In the genomic region with DNA sequence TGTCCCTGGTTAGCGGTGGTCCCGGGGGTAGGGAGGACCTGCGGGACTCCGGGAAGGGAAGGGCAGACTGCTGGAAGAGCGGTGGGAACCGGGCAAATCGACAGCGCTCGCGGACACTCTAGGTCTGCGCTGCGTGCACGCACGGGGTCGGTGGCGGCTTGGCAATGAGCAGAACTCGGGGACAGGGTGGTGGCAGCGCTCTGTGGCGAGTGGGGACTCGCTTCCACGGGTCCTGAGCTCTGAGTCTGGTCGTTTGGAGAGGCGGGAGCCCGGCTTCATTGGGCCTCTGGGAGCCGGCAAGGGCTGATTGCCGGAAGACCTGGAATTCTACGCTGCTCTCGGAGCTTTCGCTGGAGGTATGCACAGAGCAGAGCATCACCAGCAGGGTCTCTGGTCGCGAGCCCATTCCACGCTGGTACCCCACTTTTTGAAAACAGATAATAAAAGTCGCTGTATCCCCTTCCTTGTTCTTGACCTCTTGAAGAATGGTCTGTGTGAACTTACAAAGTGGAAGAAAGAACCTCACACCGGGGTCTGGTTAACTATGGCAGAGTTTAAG, we compare ENCODE assay signal across 9 mouse cellular contexts. TPM values are rescaled to one million over a fixed set of nuclear protein-coding genes. Genes with fewer than 3 reads are reported as not detected.
DNase-seq lines count a peak whose midpoint lies in the region; ATAC-seq lines count a peak whose summit lies in the region.
"Had no signal": no experiment of that assay in that cellular context is flagged by ENCODE, and none has a peak within 500 bp of the region (broad histone marks: within the 10 kb centered on the region; RNA-seq: fewer than 3 reads in every experiment).

No protein-coding gene starts in this region.

- peak overlapping the region; percentile 38 for H3K4me2 ChIP-seq in liver, embryonic 12.5 days

- ATAC-seq in liver, embryonic 12.5 days = no peak
- no peak for ATAC-seq in megakaryocyte-erythroid progenitor cell, adult 5-6 weeks (replicated peaks; ENCODE audit: low FRiP score, low TSS enrichment, poor library complexity, severe bottlenecking)

- H3K27me3 ChIP-seq in liver, embryonic 12.5 days (replicated peaks) = peaks cover 99% of the 10 kb centered on the region

- peak; percentile 13 for DNase-seq in adrenal gland, postnatal 14 days
- DNase-seq in adrenal gland, adult 8-10 months = no peak
- DNase-seq in thymus, postnatal 4 days = peak; percentile 41
- DNase-seq in thymus, postnatal 36 days = no peak
- DNase-seq in frontal cortex, postnatal 36 days (ENCODE audit: low spot score in 2 of 2) = no peak
- no peak for DNase-seq in layer of hippocampus, postnatal 10 days (ENCODE audit: low spot score in 2 of 2)

- no peak overlapping the region for H3K27ac ChIP-seq in liver, embryonic 12.5 days

- no peak overlapping the region for H3K9ac ChIP-seq in liver, embryonic 12.5 days

- H3K9me3 ChIP-seq in liver, embryonic 12.5 days (replicated peaks) = no peaks in the 10 kb centered on the region

- peak overlapping the region; percentile 12 for H3K4me3 ChIP-seq in liver, embryonic 12.5 days

- no peaks in the 10 kb centered on the region for H3K36me3 ChIP-seq in liver, embryonic 12.5 days

- H3K4me1 ChIP-seq in liver, embryonic 12.5 days = peaks cover 16% of the 10 kb centered on the region; the same call in 1 of the 2 replicates

- WGBS in liver, embryonic 12.5 days (ENCODE audit: insufficient replicate concordance) = 2% methylated on average over 34 of the region's 34 CpGs

RNA-seq across cellular contexts. Expression of a gene that starts 6.3 kb away (rescaled TPM):
- not detected in 2 replicates for total RNA-seq in adrenal gland, postnatal 14 days (2021)
- not detected for total RNA-seq in adrenal gland, adult 8-10 months (2022)
- 7.2 and 7.8 TPM in 2 replicates for polyA plus RNA-seq in liver, embryonic 12.5 days (2016; fragmentation: Nextera tagmentation; extraction: Ambion mirVana)
- not detected in 2 replicates for total RNA-seq in megakaryocyte-erythroid progenitor cell, adult 5-6 weeks (2014; fragmentation: Nextera tagmentation)
- total RNA-seq in megakaryocyte-erythroid progenitor cell, adult 5-6 weeks (2017) = not detected in 2 replicates
- total RNA-seq in layer of hippocampus, postnatal 10 days (2021) = not detected
- total RNA-seq: liver, adult 2 months had no signal
- polyA plus RNA-seq: liver, adult 2 months had no signal

RNA-seq across cellular contexts. Expression of a gene that starts 43.6 kb away (rescaled TPM):
- total RNA-seq in adrenal gland, postnatal 14 days (2021) = 7.2 and 7.8 TPM in 2 replicates
- 10 to 100 TPM in 2 of 4 experiments, 1 to 10 TPM in 2; 5.7 to 13.9 (median 10.4) TPM for total RNA-seq in adrenal gland, adult 8-10 months (2022)
- 1.2 and 1.4 TPM in 2 replicates for polyA plus RNA-seq in liver, embryonic 12.5 days (2016; fragmentation: Nextera tagmentation; extraction: Ambion mirVana)
- 4.8 and 9.6 TPM in 2 replicates for total RNA-seq in megakaryocyte-erythroid progenitor cell, adult 5-6 weeks (2014; fragmentation: Nextera tagmentation)
- 2.7 and 4.5 TPM in 2 replicates for total RNA-seq in megakaryocyte-erythroid progenitor cell, adult 5-6 weeks (2017)
- 10 to 100 TPM; 27.8 to 28.8 TPM for total RNA-seq in layer of hippocampus, postnatal 10 days (2021)

Comparison
In these comparisons a context has a peak if more than half of its experiments do, and no peak if none do; other contexts are left out.
1. DNase-seq: peak in adrenal gland, postnatal 14 days (single experiment) and thymus, postnatal 4 days (single experiment); none in adrenal gland, adult 8-10 months (single experiment), thymus, postnatal 36 days (0 of 2), frontal cortex, postnatal 36 days (0 of 2) and layer of hippocampus, postnatal 10 days (0 of 2).